Mouse (Mus musculus) colon, adult 2 months (tissue): Measurements from ENCODE around the gene Rbm34. TPM values are rescaled to one million over a fixed set of nuclear protein-coding genes. Genes with fewer than 3 reads are reported as not detected.

Experiments
- polyA plus RNA-seq: library from polyadenylated mRNA; depleted of rRNA; stranded (reverse); fragments of >200 nt; gene quantifications from 2 replicates; pipeline ENCODE4 v1.2.3, GENCODE M21; 2012; rRNA removed

The Rbm34 gene
- 2.4 and 3.1 TPM in 2 replicates for polyA plus RNA-seq

GRCm38 (mm10) chr8:126970579-126971313, at the start of gene Rbm34:
Rbm34 (minus strand) TSS chr8:126971071.

GRCm38 (mm10) chr8:126945730-126946163, 25.1 kb downstream of the Rbm34 start, which contains the start of gene Tomm20:
Tomm20 (minus strand) TSS chr8:126945844.

Other genes starting within 250 kb of the Rbm34 start
- 463 and 708 TPM in 2 replicates for gene Tomm20, start 25.2 kb downstream of the Rbm34 start, polyA plus RNA-seq
- 56.7 and 65.0 TPM in 2 replicates for gene Pard3, start 92.8 kb upstream of the Rbm34 start, polyA plus RNA-seq